Mouse (Mus musculus) CH12.LX (cell line): ENCODE data around the gene Grin2a. TPM values are rescaled to one million over a fixed set of nuclear protein-coding genes. Genes with fewer than 3 reads are reported as not detected.

Source experiments
- DNase-seq: peaks from one replicate; pipeline ENCODE4 v3.0.0-alpha.2; 2013; ENCODE audit errors: extremely low read depth
- H3K27ac ChIP-seq: 2 replicates; pipeline ENCODE4 v1.5.1; 2012; ENCODE audit warnings: low read depth, mild to moderate bottlenecking, control low read depth, moderate library complexity; ENCODE audit not compliant: insufficient read depth
- H3K27me3 ChIP-seq: replicated peaks from 2 replicates; pipeline ENCODE3; 2012; ENCODE audit warnings: inconsistent platforms
- H3K36me3 ChIP-seq, 2 experiments: replicated peaks in 1 of 2; 2 replicates each; pipeline versions ENCODE3 to v1.6.1; 2012; ENCODE audit warnings: inconsistent platforms in 1 of 2, low read length in 1 of 2, mild to moderate bottlenecking in 1 of 2, mixed read lengths in 1 of 2, moderate library complexity in 1 of 2; ENCODE audit not compliant: control insufficient read depth in 1 of 2, insufficient read depth in 1 of 2
- H3K4me1 ChIP-seq, 2 experiments: 2 replicates each; pipeline ENCODE4 v1.6.1; 2012; ENCODE audit warnings: inconsistent platforms in 1 of 2, moderate library complexity in 1 of 2; ENCODE audit not compliant: insufficient read depth in 2 of 2, control insufficient read depth in 1 of 2
- H3K4me2 ChIP-seq: 2 replicates; pipeline ENCODE4 v1.6.1; 2012; ENCODE audit warnings: low read depth, mild to moderate bottlenecking, control low read depth; ENCODE audit not compliant: poor library complexity, insufficient read depth, severe bottlenecking
- H3K4me3 ChIP-seq, 3 experiments: fragments of 150-350 bp in 1 of 3; sonication (generic) in 1 of 3; replicated peaks in 1 of 3; 2 replicates each; pipeline versions ENCODE3 to v1.5.1; 2011 to 2012; ENCODE audit warnings: low read depth in 2 of 3, low read length in 2 of 3, mild to moderate bottlenecking in 2 of 3, moderate library complexity in 2 of 3, control low read depth in 1 of 3, improper control_type of control experiment in 1 of 3, inconsistent platforms in 1 of 3, mixed read lengths in 1 of 3; ENCODE audit not compliant: poor library complexity in 1 of 3
- H3K79me2 ChIP-seq: replicated peaks from 2 replicates; pipeline ENCODE4 v1.6.1; 2012; ENCODE audit warnings: mild to moderate bottlenecking, moderate library complexity; ENCODE audit not compliant: control insufficient read depth, poor library complexity, insufficient read depth, severe bottlenecking; ENCODE audit errors: extremely low read depth
- H3K9ac ChIP-seq: 2 replicates; pipeline ENCODE4 v1.6.1; 2012; ENCODE audit warnings: low read depth, mild to moderate bottlenecking, control low read depth, moderate library complexity; ENCODE audit not compliant: insufficient read depth
- H3K9me3 ChIP-seq: replicated peaks from 2 replicates; pipeline ENCODE3; 2012; ENCODE audit warnings: low read length, inconsistent platforms, mixed read lengths
- CTCF ChIP-seq, 2 experiments: IDR thresholded peaks in 1 of 2; conservative IDR thresholded peaks in 1 of 2; 2 replicates each; pipeline ENCODE4 v1.5.1; 2011 to 2012; ENCODE audit warnings: low read depth in 2 of 2, low read length in 2 of 2, improper control_type of control experiment in 1 of 2, inconsistent platforms in 1 of 2, mild to moderate bottlenecking in 1 of 2, moderate library complexity in 1 of 2
- ELF1 ChIP-seq: IDR thresholded peaks from 2 replicates; pipeline ENCODE4 v1.6.1; 2014; ENCODE audit warnings: low read depth, mild to moderate bottlenecking, inconsistent platforms, low read length, improper control_type of control experiment
- EP300 ChIP-seq: IDR thresholded peaks from 2 replicates; pipeline ENCODE4 v1.6.1; 2011; ENCODE audit warnings: low read length, improper control_type of control experiment
- ETS1 ChIP-seq: conservative IDR thresholded peaks from 2 replicates; pipeline ENCODE4 v1.6.1; 2012; ENCODE audit warnings: low read depth, mild to moderate bottlenecking, inconsistent platforms, low read length, improper control_type of control experiment, moderate library complexity
- GABPA ChIP-seq: IDR thresholded peaks from 2 replicates; pipeline ENCODE4 v1.6.1; 2012; ENCODE audit warnings: low read depth, low read length, improper control_type of control experiment, inconsistent platforms; ENCODE audit not compliant: insufficient replicate concordance
- HCFC1 ChIP-seq: IDR thresholded peaks from 2 replicates; pipeline ENCODE4 v1.6.1; 2012; ENCODE audit warnings: low read depth, mild to moderate bottlenecking, inconsistent platforms, low read length, improper control_type of control experiment
- IRF4 ChIP-seq: IDR thresholded peaks from 2 replicates; pipeline ENCODE4 v1.6.1; 2014; ENCODE audit warnings: low read depth, mild to moderate bottlenecking, inconsistent platforms, low read length, improper control_type of control experiment
- JUN ChIP-seq: IDR thresholded peaks from 2 replicates; pipeline ENCODE4 v1.6.1; 2011; ENCODE audit warnings: low read depth, mild to moderate bottlenecking, low read length, improper control_type of control experiment, moderate library complexity; ENCODE audit not compliant: insufficient read depth
- JUND ChIP-seq: conservative IDR thresholded peaks from 2 replicates; pipeline ENCODE4 v1.6.1; 2011; ENCODE audit warnings: low read depth, low read length, improper control_type of control experiment
- MAX ChIP-seq: IDR thresholded peaks from 2 replicates; pipeline ENCODE4 v1.6.1; 2011; ENCODE audit warnings: low read length, improper control_type of control experiment
- MXI1 ChIP-seq: IDR thresholded peaks from 2 replicates; pipeline ENCODE4 v1.6.1; 2011; ENCODE audit warnings: mild to moderate bottlenecking, low read depth, low read length, improper control_type of control experiment
- NRF1 ChIP-seq: IDR thresholded peaks from 2 replicates; pipeline ENCODE4 v1.6.1; 2014; ENCODE audit warnings: low read depth, mild to moderate bottlenecking, inconsistent platforms, low read length, improper control_type of control experiment, moderate library complexity
- POLR2AphosphoS2 ChIP-seq: IDR thresholded peaks from 2 replicates; pipeline ENCODE4 v1.6.1; 2011; ENCODE audit warnings: low read depth, low read length, improper control_type of control experiment
- RAD21 ChIP-seq: IDR thresholded peaks from 2 replicates; pipeline ENCODE4 v1.6.1; 2011; ENCODE audit warnings: low read depth, mild to moderate bottlenecking, low read length, improper control_type of control experiment, moderate library complexity
- RCOR1 ChIP-seq: conservative IDR thresholded peaks from 2 replicates; pipeline ENCODE4 v1.6.1; 2012; ENCODE audit warnings: low read depth, mild to moderate bottlenecking, inconsistent platforms, low read length, improper control_type of control experiment
- SIN3A ChIP-seq: IDR thresholded peaks from 2 replicates; pipeline ENCODE4 v1.6.1; 2012; ENCODE audit warnings: low read length, improper control_type of control experiment, inconsistent platforms
- UBTF ChIP-seq: IDR thresholded peaks from 2 replicates; pipeline ENCODE4 v1.6.1; 2012; ENCODE audit warnings: low read depth, mild to moderate bottlenecking, inconsistent platforms, low read length, improper control_type of control experiment, moderate library complexity
- USF1 ChIP-seq: IDR thresholded peaks from 2 replicates; pipeline ENCODE4 v1.6.1; 2014; ENCODE audit warnings: low read depth, mild to moderate bottlenecking, inconsistent platforms, low read length, improper control_type of control experiment
- ZKSCAN1 ChIP-seq: IDR thresholded peaks from 2 replicates; pipeline ENCODE4 v1.6.1; 2012; ENCODE audit warnings: low read depth, inconsistent platforms, low read length, improper control_type of control experiment, borderline replicate concordance
- ZMIZ1 ChIP-seq: IDR thresholded peaks from 2 replicates; pipeline ENCODE4 v1.6.1; 2012; ENCODE audit warnings: low read depth, mild to moderate bottlenecking, inconsistent platforms, low read length, improper control_type of control experiment
- dilution Hi-C: fragments of 300-500 bp; cut with MboI; formaldehyde crosslinking; loops from 2 replicates; pipeline ENCODE4 v1.14.3; 2020; ENCODE audit warnings: low sequenced_read_pairs; ENCODE audit not compliant: extremely low pct_unique_long_range_greater_than_20kb, extremely low pct_ligation_motif_present
- in situ Hi-C: fragments of 300-500 bp; cut with MboI; formaldehyde crosslinking; loops from 3 replicates; pipeline ENCODE4 v1.14.3; 2019; ENCODE audit warnings: low sequenced_read_pairs, low pct_ligation_motif_present, low pct_unique_long_range_greater_than_20kb, mixed read lengths
- polyA plus RNA-seq: library from polyadenylated mRNA; unstranded; fragments of >175 nt; gene quantifications from 2 replicates; pipeline ENCODE4 v1.2.1, GENCODE M21; 2012; ENCODE audit warnings: low read depth; ENCODE audit not compliant: insufficient read length
- total RNA-seq, 2 experiments: library from RNA; depleted of rRNA; stranded (reverse); fragments of 300-350 nt in 1 of 2; fragments of >200 nt in 1 of 2; gene quantifications; 2 replicates each; pipeline ENCODE4 v1.2.3; 2012 to 2014

The Grin2a gene
- total and polyA plus RNA-seq, 3 experiments, result not detected

GRCm38 (mm10) chr16:9618206-9618605 is 377.2 kb downstream of the Grin2a start:
- Histone ChIP-seq H3K9ac (no peak overlapping the region), H3K27me3 (no peaks in the 10 kb centered on the region), H3K9me3 (no peaks in the 10 kb centered on the region), H3K79me2 (no peaks in the 10 kb centered on the region)
- TF ChIP-seq NRF1, result no peak
- TF ChIP-seq POLR2AphosphoS2, result no peak
- TF ChIP-seq CTCF (conservative IDR thresholded peaks at IDR 0.05 in 1 of 2, IDR thresholded peaks at IDR 0.05 in 1 of 2; ENCODE audit: low read depth in 2 of 2, low read length in 2 of 2), result no peak
- no peak for TF ChIP-seq USF1
- no peak for TF ChIP-seq MAX
- TF ChIP-seq, all 38 proteins: peak for 0
- in situ Hi-C loops, result no loop called here
- Histone ChIP-seq H3K27ac (no peak overlapping the region), H3K36me3 (no peaks in the 10 kb centered on the region), H3K4me1 (no peaks in the 10 kb centered on the region), H3K4me2 (no peak overlapping the region), H3K4me3 (no peak overlapping the region)
- dilution Hi-C loops, result no loop called here
- DNase-seq, result no peak

- H3K4me3 ChIP-seq, result no peak overlapping the region
- TF ChIP-seq HCFC1 (no peak), UBTF (no peak), JUN (no peak), RCOR1 (no peak), SIN3A (no peak), GABPA (no peak), JUND (no peak), EP300 (no peak), ETS1 (no peak), IRF4 (no peak), ZKSCAN1 (no peak), RAD21 (no peak), ZMIZ1 (no peak), ELF1 (no peak), MXI1 (no peak)
- no peaks in the 10 kb centered on the region for H3K79me2 ChIP-seq
- no peaks in the 10 kb centered on the region for H3K9me3 ChIP-seq
- H3K27me3 ChIP-seq, result no peaks in the 10 kb centered on the region
- no peak for DNase-seq
- in situ Hi-C loops, result no loop called here
- no peak overlapping the region for H3K27ac ChIP-seq
- H3K9ac ChIP-seq, result no peak overlapping the region
- dilution Hi-C loops, result no loop called here
- no peaks in the 10 kb centered on the region for H3K4me1 ChIP-seq
- no peaks in the 10 kb centered on the region for H3K36me3 ChIP-seq
- H3K4me2 ChIP-seq, result no peak overlapping the region
Measured at GRCm38 (mm10) chr16:9617215-9617614, 378.1 kb downstream of the Grin2a start.
